Mouse (Mus musculus) granulocyte monocyte progenitor cell, adult 5-6 weeks (primary cell): Measurements from ENCODE around the gene Epn1. TPM values are rescaled to one million over a fixed set of nuclear protein-coding genes. Genes with fewer than 3 reads are reported as not detected.

Source experiments
- ATAC-seq: replicated peaks from 2 replicates; pipeline ENCODE4 v1.8.0; 2016; ENCODE audit warnings: mild to moderate bottlenecking, moderate TSS enrichment, inconsistent platforms; ENCODE audit not compliant: poor library complexity, severe bottlenecking
- total RNA-seq, 2 experiments: library from RNA; stranded (forward) in 1 of 2; stranded (reverse) in 1 of 2; fragments of 200-712, 200-1000 nt in 1 of 2; fragments of >200 nt in 1 of 2; fragmentation: Nextera tagmentation in 1 of 2; gene quantifications; 2 replicates each; pipeline ENCODE4 v1.2.3; 2014 to 2017

Gene Epn1
- total RNA-seq, 2 experiments from 2014 or later = 57.4 to 62.6 TPM

- no peak for ATAC-seq
Measured at GRCm38 (mm10) chr7:5091008-5091728, 11.1 kb downstream of the Epn1 start.

GRCm38 (mm10) chr7:5092381-5092780 lies 12.3 kb downstream of the Epn1 start:
- no peak for ATAC-seq

- no peak for ATAC-seq
Measured at GRCm38 (mm10) chr7:5092831-5093510, 12.9 kb downstream of the Epn1 start.

GRCm38 (mm10) chr7:5098769-5099168 lies 18.7 kb downstream of the Epn1 start:
- ATAC-seq = no peak

GRCm38 (mm10) chr7:5099796-5100195 lies 19.8 kb downstream of the Epn1 start:
- no peak for ATAC-seq

GRCm38 (mm10) chr7:5101066-5101663 lies 21.1 kb downstream of the Epn1 start:
- ATAC-seq = peak; percentile 96

- ATAC-seq = no peak
Measured at GRCm38 (mm10) chr7:5102564-5102963, 22.5 kb downstream of the Epn1 start.

GRCm38 (mm10) chr7:5108272-5108671 lies 28.2 kb downstream of the Epn1 start:
- ATAC-seq = no peak

GRCm38 (mm10) chr7:5109301-5109700 lies 29.3 kb downstream of the Epn1 start:
- ATAC-seq = no peak

GRCm38 (mm10) chr7:5112701-5113100 lies 32.7 kb downstream of the Epn1 start:
- no peak for ATAC-seq

- no peak for ATAC-seq
Measured at GRCm38 (mm10) chr7:5116850-5117249, 36.8 kb downstream of the Epn1 start, which contains the start of gene Rfpl4. Gene Rfpl4, minus strand, starts transcription at chr7:5116950.

- peak; percentile 23 for ATAC-seq
Measured at GRCm38 (mm10) chr7:5125078-5125477, 45.0 kb downstream of the Epn1 start.

GRCm38 (mm10) chr7:5125549-5126406 lies 45.7 kb downstream of the Epn1 start, which contains the start of gene Rasl2-9:
Gene Rasl2-9, minus strand, starts transcription at chr7:5125950.
- ATAC-seq = peak; percentile 100

Other genes with a start within 250 kb of the Epn1 start
- gene Shisa7, start 235.5 kb upstream of the Epn1 start, total RNA-seq (2014; fragmentation: Nextera tagmentation) = not detected in 2 replicates
- not detected in 2 replicates for gene Shisa7, start 235.5 kb upstream of the Epn1 start, total RNA-seq (2017)
- gene Isoc2b, start 210.0 kb upstream of the Epn1 start, total RNA-seq (2014; fragmentation: Nextera tagmentation) = 11.8 and 13.2 TPM in 2 replicates
- 43.0 and 72.6 TPM in 2 replicates for gene Isoc2b, start 210.0 kb upstream of the Epn1 start, total RNA-seq (2017)
- gene Isoc2a, start 203.1 kb upstream of the Epn1 start, total RNA-seq (2014; fragmentation: Nextera tagmentation) = 5.3 and 7.9 TPM in 2 replicates
- 7.9 and 10.7 TPM in 2 replicates for gene Isoc2a, start 203.1 kb upstream of the Epn1 start, total RNA-seq (2017)
- gene Gm36210, start 173.7 kb upstream of the Epn1 start, total RNA-seq (2014; fragmentation: Nextera tagmentation) = not detected in 2 replicates
- gene Gm36210, start 173.7 kb upstream of the Epn1 start, total RNA-seq (2017) = not detected in 2 replicates
- gene Zfp628, start 165.0 kb upstream of the Epn1 start, total RNA-seq (2014; fragmentation: Nextera tagmentation) = 4.6 and 7.7 TPM in 2 replicates
- gene Zfp628, start 165.0 kb upstream of the Epn1 start, total RNA-seq (2017) = 1.0 and 1.2 TPM in 2 replicates
- 1.4 TPM in 1 of 2 replicates, not detected in the other for gene Nat14, start 158.2 kb upstream of the Epn1 start, total RNA-seq (2014; fragmentation: Nextera tagmentation)
- gene Nat14, start 158.2 kb upstream of the Epn1 start, total RNA-seq (2017) = not detected in 2 replicates
- not detected in 2 replicates for gene Ssc5d, start 154.4 kb upstream of the Epn1 start, total RNA-seq (2014; fragmentation: Nextera tagmentation)
- 0.05 TPM in 1 of 2 replicates, not detected in the other for gene Ssc5d, start 154.4 kb upstream of the Epn1 start, total RNA-seq (2017)
- gene Sbk2, start 115.8 kb upstream of the Epn1 start, total RNA-seq (2014; fragmentation: Nextera tagmentation) = not detected in 2 replicates
- not detected in 2 replicates for gene Sbk2, start 115.8 kb upstream of the Epn1 start, total RNA-seq (2017)
- not detected in 2 replicates for gene Sbk3, start 109.1 kb upstream of the Epn1 start, total RNA-seq (2014; fragmentation: Nextera tagmentation)
- gene Sbk3, start 109.1 kb upstream of the Epn1 start, total RNA-seq (2017) = not detected in 2 replicates
- gene Zfp579, start 84.1 kb upstream of the Epn1 start, total RNA-seq (2014; fragmentation: Nextera tagmentation) = 10.0 and 14.1 TPM in 2 replicates
- 2.3 and 11.2 TPM in 2 replicates for gene Zfp579, start 84.1 kb upstream of the Epn1 start, total RNA-seq (2017)
- 23.3 and 30.7 TPM in 2 replicates for gene Zfp524, start 65.8 kb upstream of the Epn1 start, total RNA-seq (2014; fragmentation: Nextera tagmentation)
- 8.5 and 9.3 TPM in 2 replicates for gene Zfp524, start 65.8 kb upstream of the Epn1 start, total RNA-seq (2017)
- gene Fiz1, start 65.5 kb upstream of the Epn1 start, total RNA-seq (2014; fragmentation: Nextera tagmentation) = 27.4 and 33.9 TPM in 2 replicates
- 15.6 and 23.4 TPM in 2 replicates for gene Fiz1, start 65.5 kb upstream of the Epn1 start, total RNA-seq (2017)
- not detected in 2 replicates for gene Gm44973, start 64.7 kb upstream of the Epn1 start, total RNA-seq (2014; fragmentation: Nextera tagmentation)
- gene Gm44973, start 64.7 kb upstream of the Epn1 start, total RNA-seq (2017) = 7.5 TPM in 1 of 2 replicates, not detected in the other
- gene Zfp865, start 59.9 kb upstream of the Epn1 start, total RNA-seq (2014; fragmentation: Nextera tagmentation) = 15.2 and 18.2 TPM in 2 replicates
- 8.4 and 11.2 TPM in 2 replicates for gene Zfp865, start 59.9 kb upstream of the Epn1 start, total RNA-seq (2017)
- 1.8 TPM in 1 of 2 replicates, not detected in the other for gene Ccdc106, start 59.7 kb upstream of the Epn1 start, total RNA-seq (2014; fragmentation: Nextera tagmentation)
- gene Ccdc106, start 59.7 kb upstream of the Epn1 start, total RNA-seq (2017) = not detected in 2 replicates
- gene 4632433K11Rik, start 46.1 kb upstream of the Epn1 start, total RNA-seq (2014; fragmentation: Nextera tagmentation) = not detected in 2 replicates
- gene 4632433K11Rik, start 46.1 kb upstream of the Epn1 start, total RNA-seq (2017) = 0.57 and 1.2 TPM in 2 replicates
- gene Zfp784, start 41.8 kb upstream of the Epn1 start, total RNA-seq (2014; fragmentation: Nextera tagmentation) = 0.28 and 0.54 TPM in 2 replicates
- gene Zfp784, start 41.8 kb upstream of the Epn1 start, total RNA-seq (2017) = 0.98 and 1.1 TPM in 2 replicates
- gene Zfp580, start 28.7 kb upstream of the Epn1 start, total RNA-seq (2014; fragmentation: Nextera tagmentation) = 1.3 and 7.3 TPM in 2 replicates
- gene Zfp580, start 28.7 kb upstream of the Epn1 start, total RNA-seq (2017) = 1.2 and 1.3 TPM in 2 replicates
- 204 and 227 TPM in 2 replicates for gene U2af2, start 18.1 kb upstream of the Epn1 start, total RNA-seq (2014; fragmentation: Nextera tagmentation)
- gene U2af2, start 18.1 kb upstream of the Epn1 start, total RNA-seq (2017) = 253 and 265 TPM in 2 replicates
- gene Rfpl4, start 36.7 kb downstream of the Epn1 start, total RNA-seq (2014; fragmentation: Nextera tagmentation) = not detected in 2 replicates
- gene Rfpl4, start 36.7 kb downstream of the Epn1 start, total RNA-seq (2017) = not detected in 2 replicates
- gene Rasl2-9, start 45.7 kb downstream of the Epn1 start, total RNA-seq (2014; fragmentation: Nextera tagmentation) = 2.0 TPM in 1 of 2 replicates, not detected in the other
- gene Rasl2-9, start 45.7 kb downstream of the Epn1 start, total RNA-seq (2017) = not detected in 2 replicates
- gene Vmn1r55, start 69.4 kb downstream of the Epn1 start, total RNA-seq (2014; fragmentation: Nextera tagmentation) = not detected in 2 replicates
- not detected in 2 replicates for gene Vmn1r55, start 69.4 kb downstream of the Epn1 start, total RNA-seq (2017)
- not detected in 2 replicates for gene Vmn1r56, start 116.5 kb downstream of the Epn1 start, total RNA-seq (2014; fragmentation: Nextera tagmentation)
- gene Vmn1r56, start 116.5 kb downstream of the Epn1 start, total RNA-seq (2017) = not detected in 2 replicates
- gene Vmn1r57, start 138.3 kb downstream of the Epn1 start, total RNA-seq (2014; fragmentation: Nextera tagmentation) = not detected in 2 replicates
- not detected in 2 replicates for gene Vmn1r57, start 138.3 kb downstream of the Epn1 start, total RNA-seq (2017)